Mouse (Mus musculus) erythroblast, embryonic 14.5 days (primary cell): ENCODE measurements around the gene Kdelr1.

Experiments
- GATA1 ChIP-seq: IDR thresholded peaks from 2 replicates; pipeline ENCODE4 v1.6.1; 2012; ENCODE audit warnings: low read length, inconsistent platforms, mixed read lengths
- TAL1 ChIP-seq: IDR thresholded peaks from 3 replicates; pipeline ENCODE4 v1.6.1; 2012; ENCODE audit warnings: low read length, inconsistent platforms, mixed read lengths

DNA sequence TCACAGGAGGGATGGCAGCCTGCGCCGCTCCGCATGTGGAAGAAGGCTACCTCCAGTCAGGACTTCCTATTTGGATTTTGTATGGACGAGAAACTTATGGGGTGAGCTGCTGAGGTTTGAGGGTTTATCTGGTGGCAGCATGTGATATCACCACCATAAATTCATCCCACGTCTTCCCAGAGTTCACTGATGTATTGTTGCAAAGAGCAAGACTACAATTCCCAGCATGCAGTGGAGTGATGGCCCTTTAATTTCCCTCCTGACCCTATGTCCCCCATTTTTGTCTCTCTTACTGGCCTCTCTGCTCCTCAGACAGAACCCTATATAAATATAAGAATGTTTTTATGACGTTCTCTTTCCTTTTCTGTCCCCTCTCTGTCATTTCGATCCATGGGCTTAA, 9.8 kb upstream of the Kdelr1 start:
- TF ChIP-seq GATA1: no peak
- TF ChIP-seq TAL1: no peak
